Mouse (Mus musculus): Measurements from ENCODE around the gene Spag6. TPM values are rescaled to one million over a fixed set of nuclear protein-coding genes. Genes with fewer than 3 reads are reported as not detected.

The Spag6 gene
- polyA plus RNA-seq, 1 experiment: 0.26 TPM

DNA sequence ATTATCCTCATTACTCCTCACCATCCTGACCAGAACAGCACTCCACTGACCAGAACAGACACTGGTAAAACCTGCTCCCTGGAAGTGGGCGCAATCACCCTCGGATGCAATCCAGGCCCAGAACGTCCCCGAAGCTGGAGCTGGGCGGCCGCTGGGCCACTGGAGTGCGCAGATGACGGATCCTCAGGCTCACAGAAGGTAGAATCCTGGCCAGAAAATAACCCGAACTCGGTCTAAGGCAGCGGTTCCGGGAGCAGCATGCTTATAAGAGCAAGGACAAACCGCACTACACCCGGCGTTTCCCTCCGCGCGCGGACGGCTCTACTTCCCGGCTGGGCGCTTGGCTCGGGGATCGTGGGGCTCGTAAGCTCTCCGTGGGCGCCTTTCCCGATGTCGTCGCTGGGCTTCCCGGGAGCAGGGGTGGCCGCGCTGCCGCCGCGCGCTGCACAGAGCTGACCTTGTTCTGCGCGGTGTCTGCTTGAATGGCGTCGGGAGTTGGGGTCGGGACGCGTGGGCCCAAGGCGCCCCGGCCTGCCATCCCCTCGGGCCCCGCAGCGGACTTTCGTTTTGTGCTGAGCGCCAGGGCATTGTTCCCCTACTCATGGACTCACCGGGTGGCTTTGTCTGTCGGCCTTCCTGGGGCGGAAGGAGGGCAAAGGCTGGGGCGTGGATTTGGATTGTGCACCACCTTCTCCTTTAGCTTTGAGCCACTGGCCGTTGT, 73.1 kb downstream of the Spag6 start:
- TF ChIP-seq POLR2A (IDR thresholded peaks at IDR 0.05; ENCODE audit: control insufficient read depth, extremely low read depth, insufficient read depth, low read length, poor library complexity): peak; percentile 56
- no peak for TF ChIP-seq CTCF (IDR thresholded peaks at IDR 0.05; ENCODE audit: borderline replicate concordance, control insufficient read depth, extremely low read depth, insufficient read depth, low read length, poor library complexity)
- WGBS: under 1% methylated on average over 56 of the region's 56 CpGs
- H3K27me3 ChIP-seq (ENCODE audit: control insufficient read depth, insufficient read depth, low read length): no peaks in the 10 kb centered on the region
- H3K4me3 ChIP-seq (ENCODE audit: control insufficient read depth, insufficient read depth, low read length): peak overlapping the region; percentile 98
- H3K36me3 ChIP-seq (ENCODE audit: control insufficient read depth, insufficient read depth, low read length): no peaks in the 10 kb centered on the region
- peak overlapping the region; percentile 46 for H3K27ac ChIP-seq (ENCODE audit: control insufficient read depth, insufficient read depth, low read length)
- H3K4me1 ChIP-seq (replicated peaks; ENCODE audit: control insufficient read depth, insufficient read depth, low read length): peaks cover 3% of the 10 kb centered on the region; the same call in 1 of the 2 replicates
- peak; percentile 75 for DNase-seq

DNA sequence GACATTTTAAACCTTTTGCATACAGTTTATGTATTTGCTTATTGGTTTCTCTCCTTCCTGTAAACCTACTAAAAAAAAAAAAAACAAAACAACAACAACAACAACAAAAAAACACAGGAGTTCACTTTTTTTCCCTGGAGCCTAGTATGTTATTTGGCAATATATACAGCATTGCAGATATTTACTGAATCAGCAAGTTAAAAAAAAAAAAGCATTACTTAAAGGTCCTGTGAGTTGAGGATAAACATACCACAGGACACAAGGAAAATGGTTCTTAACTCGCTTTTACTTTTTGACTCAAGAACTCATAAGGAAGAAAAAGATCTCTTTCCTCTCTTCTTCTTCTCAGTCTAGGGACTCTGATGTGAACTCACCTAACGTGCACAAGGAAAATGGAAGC, 74.6 kb downstream of the Spag6 start:
- WGBS: 93% methylated on average over 2 of the region's 2 CpGs
- TF ChIP-seq CTCF (IDR thresholded peaks at IDR 0.05; ENCODE audit: borderline replicate concordance, control insufficient read depth, extremely low read depth, insufficient read depth, low read length, poor library complexity) (no peak), POLR2A (IDR thresholded peaks at IDR 0.05; ENCODE audit: control insufficient read depth, extremely low read depth, insufficient read depth, low read length, poor library complexity) (no peak)
- Histone ChIP-seq H3K4me3 (ENCODE audit: control insufficient read depth, insufficient read depth, low read length) (no peak overlapping the region), H3K36me3 (ENCODE audit: control insufficient read depth, insufficient read depth, low read length) (no peaks in the 10 kb centered on the region), H3K4me1 (replicated peaks; ENCODE audit: control insufficient read depth, insufficient read depth, low read length) (peaks cover 3% of the 10 kb centered on the region; the same call in 1 of the 2 replicates), H3K27ac (ENCODE audit: control insufficient read depth, insufficient read depth, low read length) (no peak overlapping the region), H3K27me3 (ENCODE audit: control insufficient read depth, insufficient read depth, low read length) (no peaks in the 10 kb centered on the region)
- no peak for DNase-seq

DNA sequence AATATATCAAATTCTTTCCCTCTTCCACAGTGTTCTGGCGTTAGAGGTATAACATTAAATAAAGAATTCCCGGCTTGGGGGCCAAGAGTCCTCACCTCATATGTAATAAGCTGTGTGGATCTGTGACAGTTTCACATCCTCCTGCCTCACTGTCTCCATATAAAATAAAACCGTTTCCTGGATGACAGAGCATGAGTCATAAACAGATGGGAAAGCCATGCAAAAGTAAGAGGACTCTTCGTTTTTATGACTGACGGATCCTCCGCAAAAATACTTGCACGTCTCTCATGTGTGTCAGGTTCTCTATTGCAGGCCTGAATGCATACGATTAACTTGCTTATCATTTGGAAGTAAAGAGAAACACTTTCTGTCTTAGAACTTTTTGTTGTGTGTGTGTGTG, 78.6 kb downstream of the Spag6 start:
- TF ChIP-seq POLR2A (IDR thresholded peaks at IDR 0.05; ENCODE audit: control insufficient read depth, extremely low read depth, insufficient read depth, low read length, poor library complexity) (no peak), CTCF (IDR thresholded peaks at IDR 0.05; ENCODE audit: borderline replicate concordance, control insufficient read depth, extremely low read depth, insufficient read depth, low read length, poor library complexity) (no peak)
- no peak for DNase-seq
- Histone ChIP-seq H3K27me3 (ENCODE audit: control insufficient read depth, insufficient read depth, low read length) (no peaks in the 10 kb centered on the region), H3K4me3 (ENCODE audit: control insufficient read depth, insufficient read depth, low read length) (no peak overlapping the region), H3K36me3 (ENCODE audit: control insufficient read depth, insufficient read depth, low read length) (no peaks in the 10 kb centered on the region), H3K27ac (ENCODE audit: control insufficient read depth, insufficient read depth, low read length) (no peak overlapping the region), H3K4me1 (replicated peaks; ENCODE audit: control insufficient read depth, insufficient read depth, low read length) (no peaks in the 10 kb centered on the region)
- WGBS: 93% methylated on average over 8 of the region's 8 CpGs

DNA sequence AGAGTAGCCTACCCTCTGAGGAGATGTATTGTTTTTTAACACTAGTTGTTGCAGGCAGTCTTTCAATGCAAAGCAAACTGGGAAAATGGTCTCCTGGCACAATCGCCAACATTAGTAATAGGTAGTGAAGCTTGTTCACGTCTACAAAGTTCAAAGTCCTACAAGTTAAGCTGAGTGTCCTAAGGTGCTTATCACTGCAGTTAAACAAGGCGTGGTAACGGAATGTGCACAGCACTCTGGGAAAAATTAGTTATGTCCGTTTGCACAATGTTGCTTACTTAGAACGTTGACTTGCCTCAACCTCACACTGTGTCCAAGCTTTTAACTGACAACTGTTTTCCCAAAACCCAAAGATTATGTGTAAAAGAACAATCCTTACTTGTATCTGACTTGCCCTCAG, 80.5 kb downstream of the Spag6 start:
- 94% methylated on average over 6 of the region's 6 CpGs for WGBS

DNA sequence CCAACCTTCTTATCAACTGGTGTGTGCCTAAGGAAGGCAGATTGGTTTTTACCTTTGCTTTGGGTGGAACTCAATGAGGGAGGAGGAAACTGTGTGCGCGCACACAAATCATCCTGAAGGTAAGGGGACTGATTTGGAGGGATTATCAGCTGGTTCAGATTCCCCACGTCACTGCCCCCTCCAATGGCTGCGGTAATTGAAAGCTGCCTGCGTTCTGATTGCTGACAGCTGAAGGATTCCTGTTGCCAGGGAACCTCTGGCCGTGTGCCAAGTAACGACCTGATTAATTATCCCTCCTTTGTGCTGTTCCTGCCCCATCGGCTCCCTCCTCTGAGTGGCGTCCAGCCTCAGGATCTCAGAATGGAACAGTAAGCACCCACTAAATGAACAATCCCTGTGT, 84.4 kb downstream of the Spag6 start:
- Histone ChIP-seq H3K4me3 (ENCODE audit: control insufficient read depth, insufficient read depth, low read length) (no peak overlapping the region), H3K27me3 (ENCODE audit: control insufficient read depth, insufficient read depth, low read length) (no peaks in the 10 kb centered on the region), H3K4me1 (replicated peaks; ENCODE audit: control insufficient read depth, insufficient read depth, low read length) (no peaks in the 10 kb centered on the region), H3K36me3 (ENCODE audit: control insufficient read depth, insufficient read depth, low read length) (no peaks in the 10 kb centered on the region), H3K27ac (ENCODE audit: control insufficient read depth, insufficient read depth, low read length) (no peak overlapping the region)
- TF ChIP-seq CTCF (IDR thresholded peaks at IDR 0.05; ENCODE audit: borderline replicate concordance, control insufficient read depth, extremely low read depth, insufficient read depth, low read length, poor library complexity) (no peak), POLR2A (IDR thresholded peaks at IDR 0.05; ENCODE audit: control insufficient read depth, extremely low read depth, insufficient read depth, low read length, poor library complexity) (no peak)
- WGBS: 73% methylated on average over 9 of the region's 9 CpGs
- DNase-seq: no peak

More for the DNA sequence above, 80.5 kb downstream of the Spag6 start:
- H3K36me3 ChIP-seq (ENCODE audit: control insufficient read depth, insufficient read depth, low read length): no peaks in the 10 kb centered on the region
- DNase-seq: no peak
- no peaks in the 10 kb centered on the region for H3K4me1 ChIP-seq (replicated peaks; ENCODE audit: control insufficient read depth, insufficient read depth, low read length)
- TF ChIP-seq POLR2A (IDR thresholded peaks at IDR 0.05; ENCODE audit: control insufficient read depth, extremely low read depth, insufficient read depth, low read length, poor library complexity): no peak
- H3K4me3 ChIP-seq (ENCODE audit: control insufficient read depth, insufficient read depth, low read length): no peak overlapping the region
- H3K27ac ChIP-seq (ENCODE audit: control insufficient read depth, insufficient read depth, low read length): no peak overlapping the region
- no peaks in the 10 kb centered on the region for H3K27me3 ChIP-seq (ENCODE audit: control insufficient read depth, insufficient read depth, low read length)

DNA sequence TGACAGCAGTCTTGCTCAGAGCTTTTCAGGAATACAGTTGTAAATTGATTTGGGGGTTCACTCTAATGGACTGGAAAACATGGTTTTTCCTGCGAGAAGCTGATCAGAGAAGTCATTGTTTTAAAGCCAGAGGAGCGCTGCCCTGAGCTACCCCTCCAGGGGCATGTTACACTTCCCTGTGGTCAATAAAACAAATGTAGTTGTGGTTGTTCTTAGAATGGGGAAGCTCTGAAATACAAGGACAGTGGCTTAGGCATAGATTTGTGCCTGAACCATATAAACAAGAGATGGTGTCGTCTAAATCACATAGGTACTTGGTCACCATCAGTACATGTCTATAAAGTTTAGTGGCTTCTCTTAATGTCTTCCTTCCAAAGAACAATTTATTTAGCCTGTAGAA, 86.0 kb downstream of the Spag6 start:
- Histone ChIP-seq H3K36me3 (ENCODE audit: control insufficient read depth, insufficient read depth, low read length) (no peaks in the 10 kb centered on the region), H3K27me3 (ENCODE audit: control insufficient read depth, insufficient read depth, low read length) (no peaks in the 10 kb centered on the region), H3K4me1 (replicated peaks; ENCODE audit: control insufficient read depth, insufficient read depth, low read length) (no peaks in the 10 kb centered on the region), H3K4me3 (ENCODE audit: control insufficient read depth, insufficient read depth, low read length) (no peak overlapping the region), H3K27ac (ENCODE audit: control insufficient read depth, insufficient read depth, low read length) (no peak overlapping the region)
- TF ChIP-seq CTCF (IDR thresholded peaks at IDR 0.05; ENCODE audit: borderline replicate concordance, control insufficient read depth, extremely low read depth, insufficient read depth, low read length, poor library complexity) (no peak), POLR2A (IDR thresholded peaks at IDR 0.05; ENCODE audit: control insufficient read depth, extremely low read depth, insufficient read depth, low read length, poor library complexity) (no peak)
- 41% methylated on average over 3 of the region's 3 CpGs for WGBS
- no peak for DNase-seq

DNA sequence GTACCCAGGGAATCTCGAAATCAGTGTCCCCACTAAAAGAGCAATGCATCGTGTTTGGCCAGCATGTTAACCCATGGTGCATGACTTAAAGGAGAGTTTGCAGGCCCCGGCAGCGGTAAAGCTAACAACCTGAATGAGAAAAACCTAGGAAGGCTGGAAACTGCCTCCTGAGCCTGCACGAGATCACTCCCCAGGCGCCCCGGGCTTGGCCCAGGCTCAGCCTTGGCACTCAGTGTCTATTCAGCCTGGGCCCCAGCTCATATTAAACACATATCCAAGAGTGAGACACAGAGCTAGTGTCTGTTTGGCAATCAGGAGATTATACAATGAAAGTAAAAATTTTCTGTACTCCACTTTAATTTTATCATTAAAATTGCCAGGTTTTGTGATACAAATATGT, 87.5 kb downstream of the Spag6 start:
- no peaks in the 10 kb centered on the region for H3K4me1 ChIP-seq (replicated peaks; ENCODE audit: control insufficient read depth, insufficient read depth, low read length)
- TF ChIP-seq POLR2A (IDR thresholded peaks at IDR 0.05; ENCODE audit: control insufficient read depth, extremely low read depth, insufficient read depth, low read length, poor library complexity) (no peak), CTCF (IDR thresholded peaks at IDR 0.05; ENCODE audit: borderline replicate concordance, control insufficient read depth, extremely low read depth, insufficient read depth, low read length, poor library complexity) (no peak)
- no peak overlapping the region for H3K27ac ChIP-seq (ENCODE audit: control insufficient read depth, insufficient read depth, low read length)
- 97% methylated on average over 7 of the region's 7 CpGs for WGBS
- H3K36me3 ChIP-seq (ENCODE audit: control insufficient read depth, insufficient read depth, low read length): no peaks in the 10 kb centered on the region
- H3K27me3 ChIP-seq (ENCODE audit: control insufficient read depth, insufficient read depth, low read length): no peaks in the 10 kb centered on the region
- no peak overlapping the region for H3K4me3 ChIP-seq (ENCODE audit: control insufficient read depth, insufficient read depth, low read length)
- no peak for DNase-seq
